Mouse (Mus musculus): Measurements from ENCODE around the gene Fam228b. TPM values are rescaled to one million over a fixed set of nuclear protein-coding genes. Genes with fewer than 3 reads are reported as not detected.
A peak's percentile ranks its signal among the peaks of the same experiment; 100 is the strongest.
"Not testable (repeated sequence)": the region's sequence is repeated elsewhere in the genome, so short reads cannot be mapped to it uniquely, and the experiment has no call there.

The Fam228b gene
- 10 to 100 TPM; 21.4 to 22.6 TPM for total RNA-seq (2021)
- long read RNA-seq, experiment 1, partial matches to known transcripts: 0 of 9 reads
- long read RNA-seq, experiment 1, other reads (novel, unspliced or antisense): 5 of 9 reads
- long read RNA-seq, experiment 2, partial matches to known transcripts: 0 of 8 reads
- long read RNA-seq, experiment 2, other reads (novel, unspliced or antisense): 6 of 8 reads

- DNase-seq (ENCODE audit: low spot score in 2 of 2): peak; percentile 99 to 100
These were observed at the start of gene Fam228b, which contains the start of gene Pfn4 for GRCm38 (mm10) chr12:4768492-4769332. Gene Fam228b, minus strand, starts transcription at chr12:4769267. Gene Pfn4, plus strand, starts transcription at chr12:4769022.

DNA sequence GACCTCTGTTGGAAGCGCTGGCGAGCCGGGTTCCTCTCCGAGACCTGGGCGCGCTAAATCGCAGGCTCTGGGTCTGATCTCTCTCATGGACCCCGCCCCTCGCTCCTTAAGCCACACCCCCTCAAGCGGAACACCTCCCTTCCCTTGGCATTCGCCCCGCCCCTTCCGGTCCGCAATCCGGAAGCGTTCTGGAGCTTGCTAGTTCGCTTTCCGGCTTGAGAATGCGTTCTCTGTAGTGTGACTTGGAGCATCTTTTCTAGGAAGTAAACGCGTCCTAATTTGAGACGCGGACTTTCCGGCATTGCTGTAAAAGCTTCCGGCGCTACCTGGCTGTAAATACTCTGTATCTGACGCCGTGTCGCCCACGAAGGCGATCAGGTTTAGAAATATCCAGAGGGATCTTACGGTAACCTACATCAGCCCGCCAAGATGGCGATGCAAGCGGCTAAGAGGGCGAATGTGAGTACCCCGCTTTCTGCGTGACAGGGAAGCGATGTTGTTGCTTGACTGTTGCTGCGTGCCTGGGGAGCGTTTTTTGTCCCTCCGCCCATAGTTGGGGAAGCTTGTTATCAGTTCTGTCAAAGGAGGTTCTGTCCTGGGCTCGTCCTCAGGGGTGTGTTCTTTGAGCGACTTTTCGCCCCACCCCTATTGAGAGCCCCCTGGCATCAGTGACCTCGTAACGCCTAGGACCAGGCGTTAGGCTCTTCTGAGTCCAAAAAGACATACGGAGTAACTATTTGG lies 48.5 kb upstream of the Fam228b start, which contains the start of gene Sf3b6:
Sf3b6 (plus strand) TSS at position 184 of the 741 bp plus-strand sequence.
- peak; percentile 95 to 98 for DNase-seq (ENCODE audit: low spot score in 2 of 2)

DNA sequence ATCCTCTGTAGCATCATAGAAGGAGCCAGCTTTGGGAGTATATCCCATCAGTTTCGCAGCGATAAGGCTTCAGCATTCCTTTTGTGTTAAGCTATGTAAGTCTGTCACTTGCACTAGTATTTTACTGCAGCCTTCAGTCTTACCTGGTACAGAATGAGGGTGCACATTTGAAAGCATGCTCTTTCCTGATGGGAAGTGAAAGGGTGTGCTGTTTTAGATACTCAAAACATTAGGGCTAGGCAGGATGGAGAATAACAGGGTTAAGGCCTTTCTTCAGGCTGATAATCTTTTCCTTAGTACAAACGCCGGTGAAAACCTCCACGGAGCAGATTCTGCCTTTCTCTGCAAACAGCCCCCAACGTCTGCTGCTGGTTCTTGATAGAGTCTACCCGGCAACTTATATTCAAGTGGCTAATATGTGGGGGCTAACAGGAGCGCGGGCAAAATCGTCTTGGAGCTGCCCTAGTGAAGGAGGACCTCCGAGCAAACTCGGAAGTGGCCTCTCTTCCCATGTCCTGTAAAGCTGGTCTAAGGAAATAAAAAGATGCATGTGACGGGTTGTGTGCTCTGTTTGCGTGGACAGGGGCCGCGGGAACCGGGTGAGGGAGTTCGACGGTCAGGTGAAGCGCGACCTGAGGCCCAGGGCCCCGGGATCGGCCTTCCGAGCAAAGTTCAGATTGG lies 47.8 kb upstream of the Fam228b start:
- DNase-seq (ENCODE audit: low spot score in 2 of 2): no peak

DNA sequence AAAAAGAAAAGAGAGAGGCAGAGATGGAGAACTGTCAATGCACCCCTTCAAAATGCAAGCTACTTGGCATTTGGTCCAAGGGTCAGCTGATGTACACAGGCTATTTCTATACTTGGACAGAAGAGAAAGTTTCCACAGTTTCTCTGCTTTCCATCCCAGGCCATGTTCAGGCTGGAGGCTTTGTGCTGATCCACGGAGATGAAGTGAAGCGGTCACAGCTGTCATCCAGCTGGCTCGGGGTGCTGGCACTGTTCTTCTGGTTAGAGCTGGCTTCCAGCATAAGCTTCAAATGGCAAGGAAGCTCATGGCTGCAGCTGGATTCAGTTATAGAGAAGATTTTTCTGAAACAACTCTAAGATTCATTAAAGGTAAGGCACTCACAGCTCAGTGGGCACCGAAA lies 44.6 kb upstream of the Fam228b start:
- DNase-seq (ENCODE audit: low spot score in 2 of 2): no peak

- DNase-seq (ENCODE audit: low spot score in 2 of 2): no peak
These were observed 42.6 kb upstream of the Fam228b start for GRCm38 (mm10) chr12:4811705-4812104.

GRCm38 (mm10) chr12:4811036-4811435 lies 42.0 kb upstream of the Fam228b start:
- no peak for DNase-seq (ENCODE audit: low spot score in 2 of 2)

- not testable (repeated sequence) for DNase-seq (ENCODE audit: low spot score in 2 of 2)
These were observed 28.4 kb upstream of the Fam228b start for GRCm38 (mm10) chr12:4797471-4797870.

- no peak for DNase-seq (ENCODE audit: low spot score in 2 of 2)
These were observed 24.7 kb upstream of the Fam228b start for GRCm38 (mm10) chr12:4793718-4794117.

GRCm38 (mm10) chr12:4788128-4788527 lies 19.1 kb upstream of the Fam228b start:
- DNase-seq (ENCODE audit: low spot score in 2 of 2): not testable (repeated sequence)

- DNase-seq (ENCODE audit: low spot score in 2 of 2): no peak
These were observed 15.4 kb upstream of the Fam228b start for GRCm38 (mm10) chr12:4784466-4784865.

DNA sequence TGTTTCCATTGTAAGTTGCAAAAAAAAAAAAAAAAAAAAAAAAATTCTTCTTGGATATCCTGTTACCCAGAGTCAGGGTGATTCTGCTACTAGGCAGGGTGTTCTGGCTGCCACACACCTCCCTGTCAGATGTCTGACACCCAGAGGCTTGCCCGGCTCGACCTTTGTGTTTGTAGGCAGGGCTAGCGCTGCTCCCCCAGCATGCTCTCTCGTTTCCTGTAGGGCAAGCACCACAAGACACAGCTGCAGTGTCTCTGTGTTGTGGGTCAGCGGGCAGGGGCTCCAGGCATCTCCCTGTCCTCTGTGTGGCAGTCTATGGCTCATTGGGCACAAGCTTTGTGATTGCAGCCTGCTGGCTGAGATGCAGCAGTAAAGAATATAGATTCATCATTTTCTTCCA lies 14.5 kb upstream of the Fam228b start:
- no peak for DNase-seq (ENCODE audit: low spot score in 2 of 2)

DNA sequence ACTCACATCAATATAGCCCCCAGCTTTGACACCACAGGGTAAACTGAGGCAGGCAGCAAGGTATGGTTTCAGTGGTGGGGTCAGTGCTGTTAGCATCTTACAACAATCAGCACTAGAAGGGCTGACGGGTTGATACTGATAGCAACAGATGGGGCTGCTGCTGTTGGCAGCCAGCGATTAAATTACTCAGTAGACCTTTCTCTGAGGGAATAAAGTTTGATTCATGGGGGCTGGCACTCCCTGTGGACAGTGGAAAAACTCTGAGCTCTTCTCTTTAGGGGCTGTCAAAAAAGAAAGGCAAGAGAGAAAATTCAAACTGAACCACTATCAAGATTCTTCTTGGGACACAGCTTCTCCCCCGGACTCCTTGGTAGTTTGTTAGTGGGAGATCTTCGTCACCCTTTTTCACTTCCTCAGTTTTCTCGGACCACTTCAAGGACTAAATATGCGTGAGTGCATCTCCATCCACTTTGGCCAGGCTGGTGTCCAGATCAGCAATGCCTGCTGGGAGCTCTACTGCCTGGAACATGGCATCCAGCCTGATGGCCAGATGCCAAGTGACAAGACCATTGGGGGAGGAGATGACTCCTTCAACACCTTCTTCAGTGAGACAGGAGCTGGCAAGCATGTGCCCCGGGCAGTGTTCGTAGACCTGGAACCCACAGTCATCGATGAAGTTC lies 12.8 kb upstream of the Fam228b start:
- not testable (repeated sequence) for DNase-seq (ENCODE audit: low spot score in 2 of 2)

DNA sequence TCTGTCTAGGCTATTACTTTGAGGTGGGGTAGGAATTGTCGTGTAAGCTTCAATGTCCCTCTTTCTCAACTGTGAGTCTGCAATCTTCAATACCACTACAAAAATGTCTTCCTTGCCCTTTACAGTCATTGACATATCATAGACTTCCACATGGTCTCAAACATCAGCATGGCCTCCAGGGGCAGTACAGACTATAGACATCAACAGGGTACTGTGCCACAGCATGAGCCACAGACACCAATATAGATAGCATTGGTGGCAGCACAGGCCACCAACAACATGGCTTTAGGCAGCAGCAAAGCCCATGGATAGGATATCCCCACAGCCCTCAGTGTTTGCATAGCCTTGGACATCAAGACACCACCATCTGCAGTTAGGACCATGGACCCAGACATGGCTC lies 12.2 kb upstream of the Fam228b start:
- no peak for DNase-seq (ENCODE audit: low spot score in 2 of 2)

GRCm38 (mm10) chr12:4780245-4780644 lies 11.2 kb upstream of the Fam228b start:
- no peak for DNase-seq (ENCODE audit: low spot score in 2 of 2)

DNA sequence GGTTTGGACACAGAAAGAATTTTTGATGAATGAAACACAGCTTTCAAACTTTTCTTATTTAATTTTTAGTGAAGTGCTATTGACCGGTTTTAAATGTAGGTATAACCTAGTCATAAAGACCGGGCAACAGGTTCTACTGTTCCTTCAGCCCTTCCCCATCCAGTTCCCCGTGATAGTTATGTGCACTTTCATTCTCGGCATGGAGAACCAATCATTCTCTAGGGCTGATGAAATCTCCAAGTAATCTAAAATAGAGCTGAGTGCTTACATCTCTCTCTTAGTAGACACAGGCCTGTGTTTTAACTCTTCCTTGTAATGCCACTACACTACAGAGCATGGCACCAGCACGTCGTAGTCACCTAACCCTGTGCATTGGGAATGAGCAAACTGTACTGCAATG lies 8.7 kb upstream of the Fam228b start:
- DNase-seq (ENCODE audit: low spot score in 2 of 2): no peak

GRCm38 (mm10) chr12:4775588-4775949 lies 6.5 kb upstream of the Fam228b start:
- DNase-seq (ENCODE audit: low spot score in 2 of 2): no peak

- DNase-seq (ENCODE audit: low spot score in 2 of 2): no peak
These were observed 6.0 kb upstream of the Fam228b start for GRCm38 (mm10) chr12:4774895-4775587.

- no peak for DNase-seq (ENCODE audit: low spot score in 2 of 2)
These were observed 261 bp upstream of the Fam228b start for GRCm38 (mm10) chr12:4769333-4769723.

- DNase-seq (ENCODE audit: low spot score in 2 of 2): no peak
These were observed 12.0 kb downstream of the Fam228b start for GRCm38 (mm10) chr12:4757060-4757459.

DNA sequence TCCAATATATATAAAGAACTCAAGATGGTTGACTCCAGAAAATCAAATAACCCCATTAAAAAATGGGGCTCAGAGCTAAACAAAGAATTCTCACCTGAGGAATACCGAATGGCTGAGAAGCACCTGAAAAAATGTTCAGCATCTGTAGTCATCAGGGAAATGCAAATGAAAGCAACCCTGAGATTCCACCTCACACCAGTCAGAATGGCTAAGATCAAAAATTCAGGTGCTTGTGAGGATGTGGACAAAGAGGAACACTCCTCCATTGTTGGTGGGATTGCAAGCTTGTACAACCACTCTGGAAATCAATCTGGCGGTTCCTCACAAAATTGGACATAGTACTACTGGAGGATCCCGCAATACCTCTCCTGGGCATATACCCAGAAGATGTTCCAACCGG lies 14.6 kb downstream of the Fam228b start:
- not testable (repeated sequence) for DNase-seq (ENCODE audit: low spot score in 2 of 2)

All from layer of hippocampus, postnatal 14 days (tissue).